Mouse (Mus musculus): Measurements from ENCODE around the gene Mphosph9. TPM values are rescaled to one million over a fixed set of nuclear protein-coding genes. Genes with fewer than 3 reads are reported as not detected.
A peak's percentile ranks its signal among the peaks of the same experiment; 100 is the strongest.

Mphosph9 gene
- polyA plus RNA-seq, 1 experiment from 2014 or later = 4.2 TPM

DNA sequence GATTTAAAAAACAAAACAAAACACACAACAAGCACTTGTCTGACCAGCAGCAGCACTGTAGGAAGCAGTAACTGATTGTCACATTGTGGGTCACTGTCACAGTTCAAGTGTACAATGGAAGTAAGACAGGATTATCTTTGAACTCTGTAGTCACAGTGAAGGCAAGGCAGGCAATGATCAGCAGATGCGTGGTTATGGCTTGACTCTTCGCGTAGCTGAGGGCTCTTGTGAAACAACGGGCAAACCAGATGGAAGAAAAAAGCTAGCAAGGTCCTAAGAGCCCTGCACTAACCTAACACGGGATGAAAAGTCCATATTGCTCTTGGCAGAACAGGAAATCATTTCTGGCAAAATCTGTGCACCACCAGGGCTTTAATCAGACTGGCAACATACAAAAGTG lies 76.7 kb downstream of the Mphosph9 start:
- Histone ChIP-seq H3K27me3 (ENCODE audit: control insufficient read depth, insufficient read depth, low read depth, low read length) (no peaks in the 10 kb centered on the region), H3K4me2 (ENCODE audit: low read depth, low read length) (no peak overlapping the region), H3K27ac (ENCODE audit: low read length) (no peak overlapping the region), H3K9me3 (replicated peaks; ENCODE audit: control insufficient read depth, low read length) (no peaks in the 10 kb centered on the region), H3K36me3 (ENCODE audit: control insufficient read depth, insufficient read depth) (peaks cover 4% of the 10 kb centered on the region), H3K4me3 (ENCODE audit: low read depth, low read length) (no peak overlapping the region), H3K9ac (ENCODE audit: low read depth, low read length) (no peak overlapping the region), H3K4me1 (ENCODE audit: control insufficient read depth, low read depth, low read length) (peaks cover 19% of the 10 kb centered on the region)
- WGBS (ENCODE audit: insufficient replicate concordance) = 56% methylated on average over 5 of the region's 5 CpGs
- ATAC-seq (ENCODE audit: low read depth) = no peak

GRCm38 (mm10) chr5:124249614-124250591 lies 77.9 kb downstream of the Mphosph9 start, which contains the start of gene Pitpnm2:
Gene Pitpnm2 (minus strand): TSS chr5:124249760.
- peak; percentile 55 for ATAC-seq (ENCODE audit: low read depth)
- peak within 1 kb of the TSS; percentile 74 for H3K9ac ChIP-seq (ENCODE audit: low read depth, low read length)
- H3K4me3 ChIP-seq (ENCODE audit: low read depth, low read length) = peak within 1 kb of the TSS; percentile 73
- H3K9me3 ChIP-seq (replicated peaks; ENCODE audit: control insufficient read depth, low read length) = no peaks in the 10 kb centered on the region
- WGBS (ENCODE audit: insufficient replicate concordance) = 2% methylated on average over 60 of the region's 90 CpGs
- peaks cover 4% of the 10 kb centered on the region for H3K36me3 ChIP-seq (ENCODE audit: control insufficient read depth, insufficient read depth)
- peak within 1 kb of the TSS; percentile 85 for H3K4me2 ChIP-seq (ENCODE audit: low read depth, low read length)
- H3K27ac ChIP-seq (ENCODE audit: low read length) = peak within 1 kb of the TSS; percentile 79
- peaks cover 19% of the 10 kb centered on the region for H3K4me1 ChIP-seq (ENCODE audit: control insufficient read depth, low read depth, low read length)
- H3K27me3 ChIP-seq (ENCODE audit: control insufficient read depth, insufficient read depth, low read depth, low read length) = no peaks in the 10 kb centered on the region

DNA sequence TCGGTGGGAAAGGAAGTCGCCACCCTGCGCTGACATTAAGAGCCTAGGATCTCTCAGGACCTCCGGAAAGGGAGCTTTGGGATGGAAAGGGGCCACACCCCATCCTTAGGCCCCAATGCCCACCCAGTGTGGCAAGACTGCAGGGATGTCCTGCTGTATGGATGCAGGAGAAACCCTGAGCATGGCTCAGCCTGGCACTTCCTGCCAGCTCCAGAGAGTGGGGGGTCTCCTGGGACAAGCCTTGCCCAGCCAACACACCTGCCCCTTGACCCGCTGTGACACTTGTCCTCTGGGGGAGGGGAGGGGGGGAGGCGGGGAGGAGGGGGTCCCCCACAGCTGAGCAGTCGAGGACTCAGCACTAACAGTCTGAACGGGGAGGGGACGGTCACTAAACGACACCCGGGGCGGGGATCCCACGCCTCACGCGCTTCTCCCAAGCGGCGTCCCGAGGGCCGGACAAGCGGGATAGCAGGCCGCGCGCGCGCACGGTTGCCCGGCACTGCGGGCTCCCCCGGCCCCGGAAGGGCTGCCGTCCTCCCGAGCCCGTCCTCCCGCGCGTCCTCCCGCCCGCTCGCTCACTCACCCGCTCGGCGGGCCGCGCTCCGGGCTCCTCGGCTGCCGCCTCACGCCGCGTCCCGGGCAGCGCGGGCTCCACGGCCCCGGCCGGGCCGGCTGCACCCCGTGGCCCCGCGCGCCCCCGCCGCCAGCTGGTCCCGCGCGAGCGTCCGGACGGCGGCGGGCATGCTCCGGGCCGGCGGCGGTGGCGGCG lies 78.7 kb downstream of the Mphosph9 start:
- peak; percentile 37 for ATAC-seq (ENCODE audit: low read depth)
- WGBS (ENCODE audit: insufficient replicate concordance) = under 1% methylated on average over 58 of the region's 77 CpGs

DNA sequence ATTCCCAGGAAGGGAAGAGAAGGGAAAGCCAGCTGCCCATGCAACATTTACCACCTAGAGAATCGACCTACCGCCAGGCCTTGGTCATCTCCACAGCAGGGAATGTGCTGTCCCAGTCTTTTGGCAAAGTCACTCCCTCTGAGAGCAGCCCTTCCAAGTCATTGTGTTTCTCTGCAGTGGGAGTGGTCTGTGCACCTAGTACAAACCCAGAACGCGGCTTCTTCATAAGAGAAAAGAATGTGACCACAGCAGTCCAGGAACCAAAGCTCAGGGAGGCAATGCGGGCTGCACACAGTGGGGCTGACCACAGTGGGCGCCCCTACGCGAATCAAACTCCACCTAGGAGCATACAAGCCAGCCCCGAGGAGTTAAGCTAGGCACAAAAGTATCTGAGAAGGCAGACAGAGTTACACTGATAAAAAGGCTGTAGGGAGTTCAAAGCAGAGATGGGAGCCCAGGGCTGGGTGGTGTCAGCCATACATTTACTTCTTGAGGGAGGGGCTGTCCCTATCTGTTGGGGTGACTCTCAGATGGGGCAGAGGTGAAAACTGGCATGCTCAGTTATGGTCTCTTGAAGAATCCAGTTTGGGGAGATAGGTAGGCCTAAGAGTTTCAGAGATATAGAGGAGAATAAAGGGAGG lies 79.7 kb downstream of the Mphosph9 start:
- Histone ChIP-seq H3K27ac (ENCODE audit: low read length) (peak overlapping the region; percentile 79), H3K27me3 (ENCODE audit: control insufficient read depth, insufficient read depth, low read depth, low read length) (no peaks in the 10 kb centered on the region), H3K4me3 (ENCODE audit: low read depth, low read length) (peak overlapping the region; percentile 73), H3K36me3 (ENCODE audit: control insufficient read depth, insufficient read depth) (peaks cover 4% of the 10 kb centered on the region), H3K4me2 (ENCODE audit: low read depth, low read length) (peak overlapping the region; percentile 85), H3K9me3 (replicated peaks; ENCODE audit: control insufficient read depth, low read length) (no peaks in the 10 kb centered on the region), H3K9ac (ENCODE audit: low read depth, low read length) (peak overlapping the region; percentile 74), H3K4me1 (ENCODE audit: control insufficient read depth, low read depth, low read length) (peaks cover 19% of the 10 kb centered on the region)
- 24% methylated on average over 9 of the region's 9 CpGs for WGBS (ENCODE audit: insufficient replicate concordance)
- ATAC-seq (ENCODE audit: low read depth) = peak; percentile 47

More for the DNA sequence above, 78.7 kb downstream of the Mphosph9 start:
- Histone ChIP-seq H3K27ac (ENCODE audit: low read length) (peak overlapping the region; percentile 79), H3K27me3 (ENCODE audit: control insufficient read depth, insufficient read depth, low read depth, low read length) (no peaks in the 10 kb centered on the region), H3K4me1 (ENCODE audit: control insufficient read depth, low read depth, low read length) (peaks cover 19% of the 10 kb centered on the region), H3K36me3 (ENCODE audit: control insufficient read depth, insufficient read depth) (peaks cover 4% of the 10 kb centered on the region), H3K9me3 (replicated peaks; ENCODE audit: control insufficient read depth, low read length) (no peaks in the 10 kb centered on the region), H3K4me2 (ENCODE audit: low read depth, low read length) (peak overlapping the region; percentile 85), H3K4me3 (ENCODE audit: low read depth, low read length) (peak overlapping the region; percentile 73), H3K9ac (ENCODE audit: low read depth, low read length) (peak overlapping the region; percentile 74)

DNA sequence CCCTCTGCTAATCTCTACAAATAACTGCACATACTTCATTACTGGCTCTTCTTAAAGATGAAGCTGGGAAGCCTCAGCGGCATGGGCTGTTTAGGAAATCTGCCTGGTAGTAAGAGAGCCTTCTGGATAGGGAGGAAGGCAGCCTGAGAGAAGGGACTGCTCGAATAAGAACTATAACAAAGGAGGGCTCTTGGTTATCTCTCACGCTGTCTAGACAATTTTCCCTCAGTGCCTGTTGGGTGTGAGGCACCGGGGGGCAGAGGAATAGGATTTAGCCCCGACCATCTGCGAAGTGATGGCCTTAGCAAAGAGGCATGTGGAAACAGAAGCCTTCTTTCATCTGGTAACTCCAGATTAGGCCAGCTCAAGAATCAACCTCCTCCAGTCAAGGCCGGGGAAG lies 80.5 kb downstream of the Mphosph9 start:
- Histone ChIP-seq H3K27ac (ENCODE audit: low read length) (0 out of 2 replicates have a peak overlapping the region, but pooled peaks have one; percentile 16), H3K9me3 (replicated peaks; ENCODE audit: control insufficient read depth, low read length) (no peaks in the 10 kb centered on the region), H3K36me3 (ENCODE audit: control insufficient read depth, insufficient read depth) (peaks cover 4% of the 10 kb centered on the region), H3K4me1 (ENCODE audit: control insufficient read depth, low read depth, low read length) (peaks cover 20% of the 10 kb centered on the region), H3K27me3 (ENCODE audit: control insufficient read depth, insufficient read depth, low read depth, low read length) (no peaks in the 10 kb centered on the region), H3K4me3 (ENCODE audit: low read depth, low read length) (peak overlapping the region; percentile 6; the same call in 1 of the 2 replicates), H3K4me2 (ENCODE audit: low read depth, low read length) (peak overlapping the region; percentile 85; the same call in 1 of the 2 replicates), H3K9ac (ENCODE audit: low read depth, low read length) (no peak overlapping the region; the same call in 1 of the 2 replicates)
- WGBS (ENCODE audit: insufficient replicate concordance) = 35% methylated on average over 7 of the region's 7 CpGs
- ATAC-seq (ENCODE audit: low read depth) = no peak

GRCm38 (mm10) chr5:124244885-124245284 lies 82.9 kb downstream of the Mphosph9 start:
- H3K4me1 ChIP-seq (ENCODE audit: control insufficient read depth, low read depth, low read length) = peaks cover 21% of the 10 kb centered on the region

DNA sequence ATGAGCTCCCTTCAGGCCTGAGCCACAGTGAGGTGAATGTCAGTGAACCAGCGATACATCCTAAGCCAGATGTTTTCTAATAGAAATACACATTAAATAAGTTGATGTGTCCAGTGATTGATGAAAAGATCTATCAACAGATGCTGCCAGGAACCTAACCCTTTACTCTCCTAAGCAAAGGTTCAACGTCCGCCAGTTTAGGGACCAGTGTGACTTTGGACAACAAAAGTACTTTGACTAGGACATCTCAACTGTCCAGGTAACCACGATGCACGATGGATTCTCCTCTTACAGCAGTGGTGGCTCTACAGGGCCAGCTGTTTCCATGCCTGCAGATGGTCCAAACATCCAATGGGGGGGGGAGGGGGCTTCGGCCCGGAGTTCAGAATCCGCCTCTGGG lies 83.3 kb downstream of the Mphosph9 start:
- no peak for ATAC-seq (ENCODE audit: low read depth)
- Histone ChIP-seq H3K4me3 (ENCODE audit: low read depth, low read length) (no peak overlapping the region), H3K4me1 (ENCODE audit: control insufficient read depth, low read depth, low read length) (peaks cover 21% of the 10 kb centered on the region), H3K4me2 (ENCODE audit: low read depth, low read length) (no peak overlapping the region), H3K9me3 (replicated peaks; ENCODE audit: control insufficient read depth, low read length) (no peaks in the 10 kb centered on the region), H3K9ac (ENCODE audit: low read depth, low read length) (no peak overlapping the region), H3K36me3 (ENCODE audit: control insufficient read depth, insufficient read depth) (peaks cover 4% of the 10 kb centered on the region), H3K27ac (ENCODE audit: low read length) (no peak overlapping the region), H3K27me3 (ENCODE audit: control insufficient read depth, insufficient read depth, low read depth, low read length) (no peaks in the 10 kb centered on the region)
- WGBS (ENCODE audit: insufficient replicate concordance) = 80% methylated on average over 8 of the region's 8 CpGs

More at GRCm38 (mm10) chr5:124244885-124245284, 82.9 kb downstream of the Mphosph9 start:
- Histone ChIP-seq H3K9ac (ENCODE audit: low read depth, low read length) (no peak overlapping the region), H3K27me3 (ENCODE audit: control insufficient read depth, insufficient read depth, low read depth, low read length) (no peaks in the 10 kb centered on the region), H3K27ac (ENCODE audit: low read length) (no peak overlapping the region), H3K9me3 (replicated peaks; ENCODE audit: control insufficient read depth, low read length) (no peaks in the 10 kb centered on the region), H3K36me3 (ENCODE audit: control insufficient read depth, insufficient read depth) (peaks cover 4% of the 10 kb centered on the region), H3K4me3 (ENCODE audit: low read depth, low read length) (no peak overlapping the region), H3K4me2 (ENCODE audit: low read depth, low read length) (no peak overlapping the region)
- no peak for ATAC-seq (ENCODE audit: low read depth)
- 79% methylated on average over 7 of the region's 7 CpGs for WGBS (ENCODE audit: insufficient replicate concordance)

DNA sequence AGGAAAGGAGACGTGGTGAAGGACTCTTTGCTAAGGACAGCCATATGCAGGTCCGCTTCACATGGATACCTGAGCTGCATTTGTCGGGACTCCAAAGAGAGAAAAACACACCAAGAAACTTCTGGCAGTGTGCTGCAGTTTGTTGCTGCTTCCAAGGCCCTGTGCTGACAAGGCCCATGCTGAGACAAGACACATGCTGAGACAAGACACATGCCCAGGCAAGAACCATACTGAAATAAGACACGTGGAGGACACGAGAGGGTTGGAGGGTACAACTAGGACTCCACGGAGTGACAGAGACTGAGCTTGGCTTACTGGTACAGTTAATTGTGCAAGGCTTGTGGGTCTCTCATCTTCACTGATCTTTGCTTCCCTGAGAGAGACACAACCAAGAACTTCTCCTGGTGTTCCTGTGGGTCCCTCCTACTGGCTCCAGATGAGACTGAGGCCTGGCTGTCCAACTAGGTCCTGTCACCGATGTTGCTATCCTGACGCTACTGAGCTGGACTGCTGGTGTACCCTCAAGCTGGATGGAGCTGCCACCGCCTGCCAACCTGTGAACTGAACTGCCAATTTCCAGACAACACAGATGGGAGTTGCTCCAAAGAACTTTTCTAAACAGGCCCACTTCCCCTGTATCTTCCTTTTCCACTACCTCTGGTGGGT lies 84.4 kb downstream of the Mphosph9 start:
- ATAC-seq (ENCODE audit: low read depth) = no peak
- no peaks in the 10 kb centered on the region for H3K9me3 ChIP-seq (replicated peaks; ENCODE audit: control insufficient read depth, low read length)
- H3K4me2 ChIP-seq (ENCODE audit: low read depth, low read length) = no peak overlapping the region
- H3K36me3 ChIP-seq (ENCODE audit: control insufficient read depth, insufficient read depth) = peaks cover 4% of the 10 kb centered on the region
- no peak overlapping the region for H3K9ac ChIP-seq (ENCODE audit: low read depth, low read length)
- 81% methylated on average over 9 of the region's 9 CpGs for WGBS (ENCODE audit: insufficient replicate concordance)
- no peak overlapping the region for H3K27ac ChIP-seq (ENCODE audit: low read length)
- H3K4me3 ChIP-seq (ENCODE audit: low read depth, low read length) = no peak overlapping the region
- H3K27me3 ChIP-seq (ENCODE audit: control insufficient read depth, insufficient read depth, low read depth, low read length) = no peaks in the 10 kb centered on the region
- H3K4me1 ChIP-seq (ENCODE audit: control insufficient read depth, low read depth, low read length) = peaks cover 14% of the 10 kb centered on the region
